Mouse (Mus musculus): ENCODE measurements around the gene Uba7.
A peak's percentile ranks its signal among the peaks of the same experiment; 100 is the strongest.

Uba7 gene

GRCm38 (mm10) chr9:107975399-107976386 lies at the start of gene Uba7:
Gene Uba7 (plus strand): TSS chr9:107975505.
- DNase-seq (ENCODE audit: low read depth, low spot score) = no peak

- DNase-seq (ENCODE audit: low read depth, low spot score) = no peak
Measured at GRCm38 (mm10) chr9:107926920-107927420, 48.3 kb upstream of the Uba7 start.

DNA sequence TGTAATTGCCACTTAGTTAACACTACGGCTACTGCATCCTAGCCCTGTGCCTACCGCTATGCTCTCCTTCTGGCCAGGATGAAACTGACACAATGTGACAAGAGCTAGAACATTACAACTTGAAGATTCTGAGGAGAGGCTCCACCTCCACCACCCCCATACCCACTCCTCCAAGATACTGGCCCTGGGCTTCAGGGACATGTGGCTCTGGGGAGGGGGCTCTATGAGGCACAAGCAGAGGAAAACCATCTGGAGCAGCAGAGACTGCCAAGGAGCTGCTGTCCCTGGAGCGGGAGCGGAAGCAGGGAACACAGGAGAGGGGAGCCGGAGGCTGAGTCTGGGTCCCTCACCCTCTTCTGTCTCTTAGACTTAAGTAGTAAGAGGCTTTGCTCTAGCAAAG lies 47.6 kb upstream of the Uba7 start:
- no peak for DNase-seq (ENCODE audit: low read depth, low spot score)

- DNase-seq (ENCODE audit: low read depth, low spot score) = no peak
Measured at GRCm38 (mm10) chr9:107928169-107928568, 47.1 kb upstream of the Uba7 start, which contains the start of gene Actl11. Gene Actl11 (plus strand): TSS chr9:107928469.

DNA sequence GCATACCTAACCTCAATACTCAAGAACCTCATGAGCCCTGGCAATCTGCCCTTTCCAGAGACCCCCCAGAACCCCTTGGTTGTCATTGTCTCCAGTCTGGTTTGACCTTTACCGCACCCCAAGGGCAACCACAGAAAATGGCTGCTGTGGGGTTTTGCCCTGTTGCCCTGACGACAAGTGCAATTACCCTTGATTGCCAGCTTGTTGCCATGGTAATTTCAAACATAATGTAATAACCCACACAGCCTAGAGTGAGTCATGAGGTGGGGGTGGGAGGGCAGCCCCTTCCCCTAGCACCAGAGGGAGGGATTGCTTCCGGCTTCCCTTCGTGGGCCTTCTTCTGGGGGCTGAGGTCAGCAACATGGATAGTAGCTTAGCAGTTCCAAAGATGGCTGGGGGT lies 43.1 kb upstream of the Uba7 start:
- DNase-seq (ENCODE audit: low read depth, low spot score) = no peak

GRCm38 (mm10) chr9:107934146-107934545 lies 41.2 kb upstream of the Uba7 start:
- DNase-seq (ENCODE audit: low read depth, low spot score) = no peak

DNA sequence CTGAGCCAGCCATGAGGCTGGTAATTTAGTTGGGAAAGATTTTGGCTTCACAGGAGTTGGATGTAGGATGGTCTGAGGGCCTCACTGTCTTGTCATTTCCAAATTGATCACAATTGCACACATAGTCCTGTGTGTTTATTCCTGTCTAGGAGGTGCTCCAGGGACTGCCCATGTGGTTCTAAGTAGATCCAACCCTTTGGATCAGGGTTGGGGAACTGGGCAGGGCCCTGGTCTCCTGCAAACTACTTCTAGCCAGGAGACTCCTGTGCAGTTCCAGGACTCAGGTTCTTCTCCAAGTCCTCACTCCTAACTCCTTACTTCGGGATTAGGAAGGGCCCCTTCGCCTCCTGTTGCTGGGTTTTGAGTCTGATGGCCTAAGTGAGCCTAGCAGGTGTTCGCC lies 39.9 kb upstream of the Uba7 start, which contains the start of gene Camkv:
Camkv (plus strand) TSS at position 301 of the 400 bp plus-strand sequence.
- no peak for DNase-seq (ENCODE audit: low read depth, low spot score)

DNA sequence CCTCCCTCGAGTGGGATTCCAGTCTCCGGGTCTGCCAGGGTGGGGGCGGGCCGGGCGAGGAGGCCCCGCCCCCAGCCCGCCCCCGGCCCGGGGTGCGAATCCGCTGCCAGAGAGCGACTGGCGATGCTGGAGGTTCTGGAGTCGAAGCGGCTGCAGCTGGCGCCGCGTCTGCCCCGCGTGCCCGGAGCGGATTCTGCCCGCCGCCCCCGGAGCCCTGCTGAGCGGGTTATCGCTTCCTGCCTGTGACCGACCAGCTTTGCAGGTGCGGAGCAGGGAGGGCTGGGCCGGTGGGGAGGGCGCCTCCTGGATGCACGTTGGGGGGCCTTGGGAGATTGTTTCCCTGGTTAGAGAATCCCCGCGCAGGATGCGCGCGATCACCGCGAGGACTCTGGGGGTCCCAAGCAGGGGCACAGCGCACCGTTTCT lies 39.5 kb upstream of the Uba7 start:
- DNase-seq (ENCODE audit: low read depth, low spot score) = no peak

- no peak for DNase-seq (ENCODE audit: low read depth, low spot score)
Measured at GRCm38 (mm10) chr9:107936215-107936822, 39.0 kb upstream of the Uba7 start.

- DNase-seq (ENCODE audit: low read depth, low spot score) = no peak
Measured at GRCm38 (mm10) chr9:107936831-107937230, 38.5 kb upstream of the Uba7 start.

- DNase-seq (ENCODE audit: low read depth, low spot score) = no peak
Measured at GRCm38 (mm10) chr9:107947241-107948194, 27.8 kb upstream of the Uba7 start.

- no peak for DNase-seq (ENCODE audit: low read depth, low spot score)
Measured at GRCm38 (mm10) chr9:107949184-107949921, 26.0 kb upstream of the Uba7 start.

DNA sequence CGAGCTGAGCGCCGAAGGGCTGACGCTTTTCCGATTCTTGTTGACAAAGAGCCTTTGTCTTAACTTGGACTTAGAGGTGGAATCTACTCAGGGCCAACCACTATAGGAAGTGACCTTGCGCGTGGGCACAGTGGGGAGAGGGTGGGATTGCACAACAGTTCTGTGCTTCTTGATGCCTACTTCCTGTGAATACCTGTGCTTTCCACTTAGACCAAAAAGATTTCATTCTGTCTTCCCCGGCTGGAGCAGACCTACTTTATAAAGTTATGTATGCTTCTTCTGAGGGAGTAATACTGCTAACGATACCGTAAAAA lies 25.4 kb upstream of the Uba7 start, which contains the start of gene Traip:
Traip (plus strand) TSS at position 215 of the 314 bp plus-strand sequence.
- no peak for DNase-seq (ENCODE audit: low read depth, low spot score)

DNA sequence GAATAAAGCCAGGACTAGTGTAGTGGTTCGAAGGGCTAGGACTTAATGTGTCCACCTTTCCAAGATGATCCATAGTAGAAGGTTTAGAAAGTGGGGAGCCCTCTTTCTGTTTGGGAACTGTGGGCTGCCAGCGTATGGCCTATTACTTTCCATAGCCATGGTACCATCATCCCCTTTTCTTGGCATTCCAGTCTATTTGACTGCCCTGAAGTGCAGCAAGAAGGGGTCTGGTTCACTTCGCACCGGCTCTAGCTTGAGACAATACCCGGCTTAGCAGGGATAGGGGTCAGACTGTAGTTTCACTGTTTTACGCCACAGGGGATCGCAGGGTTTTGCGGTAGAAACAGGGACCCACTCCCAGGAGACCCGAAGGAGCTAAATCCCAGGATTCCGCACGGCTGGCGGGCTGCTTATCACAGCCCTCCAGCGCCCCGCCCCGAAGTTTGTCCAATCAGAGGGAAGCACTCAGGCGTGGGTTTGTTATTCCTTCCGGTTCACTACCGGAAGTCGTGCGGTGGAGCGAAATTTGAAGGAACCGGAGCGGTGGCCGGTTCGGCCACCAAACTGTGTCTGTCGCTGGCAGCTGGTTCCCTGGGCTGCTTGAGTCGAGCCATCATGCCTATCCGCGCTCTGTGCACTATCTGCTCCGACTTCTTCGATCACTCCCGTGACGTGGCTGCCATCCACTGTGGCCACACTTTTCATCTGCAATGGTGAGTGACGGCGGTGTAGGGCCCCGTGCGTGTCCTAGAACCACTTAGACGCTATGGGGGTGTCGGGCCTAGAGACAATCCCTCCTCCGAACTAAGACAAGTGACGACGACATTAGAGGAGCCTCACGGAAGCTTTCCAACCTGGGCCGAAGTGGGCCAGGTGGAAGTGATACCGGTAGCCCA lies 24.6 kb upstream of the Uba7 start:
- no peak for DNase-seq (ENCODE audit: low read depth, low spot score)

DNA sequence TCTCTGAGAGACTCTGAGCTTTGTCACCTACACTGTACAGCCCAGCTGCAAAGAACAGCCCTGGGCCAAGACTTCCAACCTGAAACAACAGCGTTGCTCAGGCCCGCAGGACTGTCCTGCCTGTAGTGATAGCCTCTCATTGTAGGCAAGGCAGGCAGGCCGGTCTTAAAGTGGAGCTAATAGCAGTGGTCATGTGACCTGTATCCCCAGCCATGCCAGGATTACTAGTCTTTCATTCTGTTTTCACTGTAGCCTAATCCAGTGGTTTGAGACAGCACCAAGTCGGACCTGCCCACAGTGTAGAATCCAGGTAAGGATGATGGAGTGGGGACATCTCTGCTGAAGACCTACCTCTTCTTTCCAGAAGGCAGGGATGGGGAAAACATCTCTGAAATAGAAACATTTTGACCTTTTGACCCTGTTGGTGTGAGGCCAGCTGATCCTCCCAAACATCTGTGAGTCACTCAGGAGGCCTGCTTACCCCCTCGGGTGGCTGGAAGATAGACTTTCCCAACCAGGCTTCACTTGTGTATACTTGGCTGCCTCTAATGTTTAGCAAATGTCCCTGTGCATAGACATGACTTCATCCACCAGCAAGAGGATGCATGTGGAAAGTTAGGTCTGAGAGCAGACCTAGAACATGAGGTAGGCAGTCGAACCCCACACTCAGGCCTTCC lies 19.6 kb upstream of the Uba7 start:
- DNase-seq (ENCODE audit: low read depth, low spot score) = no peak

DNA sequence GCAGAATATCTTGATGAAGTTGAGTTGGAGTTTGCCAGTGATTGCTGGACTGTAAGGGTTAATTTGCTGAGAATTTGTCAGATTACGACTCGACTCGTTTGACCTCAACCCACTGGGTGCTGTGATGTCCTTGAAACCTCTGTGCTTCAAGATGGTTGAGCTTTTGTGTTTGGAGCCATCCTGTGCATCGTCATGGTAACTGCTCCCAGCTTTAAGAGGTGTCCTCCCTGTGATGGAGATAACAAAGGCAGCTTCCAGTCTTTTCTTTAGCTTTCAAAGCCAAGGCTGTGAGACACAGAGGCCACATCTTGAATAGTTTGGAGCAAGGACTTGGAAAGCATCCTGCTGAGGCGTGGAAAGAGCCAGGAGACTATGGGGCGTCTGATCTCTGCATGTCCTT lies 18.2 kb upstream of the Uba7 start:
- DNase-seq (ENCODE audit: low read depth, low spot score) = no peak

GRCm38 (mm10) chr9:107959896-107960295 lies 15.4 kb upstream of the Uba7 start:
- DNase-seq (ENCODE audit: low read depth, low spot score) = no peak

GRCm38 (mm10) chr9:107960928-107961327 lies 14.4 kb upstream of the Uba7 start:
- DNase-seq (ENCODE audit: low read depth, low spot score) = no peak

DNA sequence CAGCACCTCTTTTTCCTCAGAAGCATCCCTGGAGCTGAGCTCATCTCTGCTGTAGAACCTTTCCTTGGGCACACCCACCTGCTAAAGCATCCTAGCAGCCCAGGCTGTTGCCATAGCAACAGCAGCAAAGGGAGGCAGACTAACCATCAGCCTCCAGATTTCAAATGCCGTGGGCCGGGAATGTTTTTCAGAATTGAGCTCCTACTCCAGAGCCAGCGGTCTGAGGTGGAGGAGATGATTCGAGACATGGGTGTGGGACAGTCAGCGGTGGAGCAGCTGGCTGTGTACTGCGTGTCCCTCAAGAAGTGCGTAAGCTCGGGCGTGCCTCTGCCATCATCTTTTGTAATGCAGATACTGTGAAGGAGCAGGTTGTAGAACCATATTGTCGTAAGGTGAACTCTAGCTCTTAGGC lies 13.9 kb upstream of the Uba7 start:
- peak; percentile 61 for DNase-seq (ENCODE audit: low read depth, low spot score)
